Mouse (Mus musculus) MEL (cell line): Measurements from ENCODE around the gene Uhrf1bp1l. TPM values are rescaled to one million over a fixed set of nuclear protein-coding genes. Genes with fewer than 3 reads are reported as not detected.

Source experiments
- DNase-seq: peaks from one replicate; pipeline ENCODE4 v3.0.0; 2011; ENCODE audit warnings: low read depth, low spot score
- H3K27ac ChIP-seq: 2 replicates; pipeline ENCODE4 v1.5.1; 2012; ENCODE audit warnings: low read depth, mild to moderate bottlenecking, control low read depth, low read length, moderate library complexity; ENCODE audit not compliant: control insufficient read depth
- H3K27me3 ChIP-seq, 2 experiments: fragments of 150-350 bp in 1 of 2; sonication (generic) in 1 of 2; 2 replicates each; pipeline ENCODE4 v1.6.1; 2012; ENCODE audit warnings: low read length in 2 of 2, mild to moderate bottlenecking in 2 of 2, improper control_type of control experiment in 1 of 2, moderate library complexity in 1 of 2; ENCODE audit not compliant: insufficient read depth in 2 of 2, control insufficient read depth in 1 of 2
- H3K36me3 ChIP-seq, 2 experiments: 2 replicates each; pipeline ENCODE4 v1.6.1; 2012 to 2014; ENCODE audit warnings: low read length in 2 of 2, improper control_type of control experiment in 1 of 2, inconsistent platforms in 1 of 2, mild to moderate bottlenecking in 1 of 2; ENCODE audit not compliant: insufficient read depth in 2 of 2, control insufficient read depth in 1 of 2
- H3K4me1 ChIP-seq, 2 experiments: fragments of 150-350 bp in 1 of 2; sonication (generic) in 1 of 2; 2 replicates each; pipeline ENCODE4 v1.6.1; 2012; ENCODE audit warnings: low read length in 2 of 2, improper control_type of control experiment in 1 of 2, mild to moderate bottlenecking in 1 of 2; ENCODE audit not compliant: insufficient read depth in 2 of 2, control insufficient read depth in 1 of 2
- H3K4me3 ChIP-seq, 2 experiments: fragments of 150-350 bp in 1 of 2; sonication (generic) in 1 of 2; 2 replicates each; pipeline ENCODE4 v1.5.1; 2012; ENCODE audit warnings: low read depth in 2 of 2, low read length in 2 of 2, mild to moderate bottlenecking in 2 of 2, moderate library complexity in 2 of 2, control low read depth in 1 of 2, improper control_type of control experiment in 1 of 2; ENCODE audit not compliant: control insufficient read depth in 1 of 2, insufficient read depth in 1 of 2
- H3K79me2 ChIP-seq: 2 replicates; pipeline ENCODE4 v1.6.1; 2012; ENCODE audit warnings: mild to moderate bottlenecking, low read length, moderate library complexity; ENCODE audit not compliant: control insufficient read depth, poor library complexity, insufficient read depth
- H3K9ac ChIP-seq: 2 replicates; pipeline ENCODE4 v1.6.1; 2012; ENCODE audit warnings: low read depth, mild to moderate bottlenecking, control low read depth, low read length, moderate library complexity; ENCODE audit not compliant: control insufficient read depth, poor library complexity, severe bottlenecking
- H3K9me3 ChIP-seq: fragments of 150-350 bp; sonication (generic); replicated peaks from 2 replicates; pipeline ENCODE4 v1.6.1; 2012; ENCODE audit warnings: mild to moderate bottlenecking, low read length, improper control_type of control experiment, moderate library complexity; ENCODE audit not compliant: insufficient read depth
- BHLHE40 ChIP-seq: IDR thresholded peaks from 2 replicates; pipeline ENCODE4 v1.6.1; 2012; ENCODE audit warnings: low read depth, mild to moderate bottlenecking, inconsistent platforms, low read length, improper control_type of control experiment, borderline replicate concordance
- CHD1 ChIP-seq: IDR thresholded peaks from 2 replicates; pipeline ENCODE4 v1.6.1; 2012; ENCODE audit warnings: low read depth, mild to moderate bottlenecking, inconsistent platforms, low read length, improper control_type of control experiment
- ELF1 ChIP-seq: IDR thresholded peaks from 2 replicates; pipeline ENCODE4 v1.6.1; 2014; ENCODE audit warnings: low read depth, mild to moderate bottlenecking, inconsistent platforms, low read length, improper control_type of control experiment, moderate library complexity
- EP300 ChIP-seq, 2 experiments: IDR thresholded peaks; 2 replicates each; pipeline ENCODE4 v1.6.1; 2011; ENCODE audit warnings: improper control_type of control experiment in 2 of 2, low read length in 2 of 2, low read depth in 1 of 2, mild to moderate bottlenecking in 1 of 2
- GATA1 ChIP-seq: IDR thresholded peaks from 2 replicates; pipeline ENCODE4 v1.6.1; 2011; ENCODE audit warnings: low read depth, low read length, improper control_type of control experiment
- HCFC1 ChIP-seq: IDR thresholded peaks from 2 replicates; pipeline ENCODE4 v1.6.1; 2012; ENCODE audit warnings: low read depth, mild to moderate bottlenecking, inconsistent platforms, low read length, improper control_type of control experiment, moderate library complexity
- JUND ChIP-seq: IDR thresholded peaks from 2 replicates; pipeline ENCODE4 v1.6.1; 2011; ENCODE audit warnings: low read depth, mild to moderate bottlenecking, improper control_type of control experiment, low read length
- KAT2A ChIP-seq: conservative IDR thresholded peaks from 2 replicates; pipeline ENCODE4 v1.6.1; 2012; ENCODE audit warnings: low read depth, low read length, improper control_type of control experiment, inconsistent platforms
- MAX ChIP-seq: IDR thresholded peaks from 2 replicates; pipeline ENCODE4 v1.6.1; 2011; ENCODE audit warnings: low read length, improper control_type of control experiment
- MAZ ChIP-seq: IDR thresholded peaks from 2 replicates; pipeline ENCODE4 v1.6.1; 2012; ENCODE audit warnings: low read depth, mild to moderate bottlenecking, inconsistent platforms, low read length, improper control_type of control experiment
- MYB ChIP-seq: IDR thresholded peaks from 2 replicates; pipeline ENCODE4 v1.6.1; 2011; ENCODE audit warnings: mild to moderate bottlenecking, low read depth, low read length, improper control_type of control experiment
- MYC ChIP-seq: IDR thresholded peaks from 2 replicates; pipeline ENCODE4 v1.6.1; 2011; ENCODE audit warnings: low read depth, mild to moderate bottlenecking, low read length, improper control_type of control experiment, moderate library complexity
- POLR2A ChIP-seq, 2 experiments: IDR thresholded peaks; 2 replicates each; pipeline ENCODE4 v1.6.1; 2011 to 2012; ENCODE audit warnings: low read length in 2 of 2, mild to moderate bottlenecking in 2 of 2, control low read depth in 1 of 2, improper control_type of control experiment in 1 of 2, low read depth in 1 of 2, moderate library complexity in 1 of 2; ENCODE audit not compliant: control insufficient read depth in 1 of 2, insufficient read depth in 1 of 2, poor library complexity in 1 of 2
- POLR2AphosphoS2 ChIP-seq: IDR thresholded peaks from 2 replicates; pipeline ENCODE4 v1.6.1; 2011; ENCODE audit warnings: low read length, improper control_type of control experiment
- SIN3A ChIP-seq: IDR thresholded peaks from 2 replicates; pipeline ENCODE4 v1.6.1; 2012; ENCODE audit warnings: low read length, improper control_type of control experiment, inconsistent platforms
- SMC3 ChIP-seq: IDR thresholded peaks from 2 replicates; pipeline ENCODE4 v1.6.1; 2011; ENCODE audit warnings: low read depth, low read length, improper control_type of control experiment
- TAL1 ChIP-seq: IDR thresholded peaks from 2 replicates; pipeline ENCODE4 v1.6.1; 2012; ENCODE audit warnings: mild to moderate bottlenecking, inconsistent platforms, low read length, moderate library complexity, mixed read lengths
- TBP ChIP-seq: IDR thresholded peaks from 2 replicates; pipeline ENCODE4 v1.8.0; 2011; ENCODE audit warnings: low read depth, low read length, improper control_type of control experiment
- TCF12 ChIP-seq: IDR thresholded peaks from 2 replicates; pipeline ENCODE4 v1.6.1; 2014; ENCODE audit warnings: low read depth, mild to moderate bottlenecking, inconsistent platforms, low read length, improper control_type of control experiment, moderate library complexity
- USF1 ChIP-seq: IDR thresholded peaks from 2 replicates; pipeline ENCODE4 v1.6.1; 2014; ENCODE audit warnings: low read depth, mild to moderate bottlenecking, inconsistent platforms, low read length, improper control_type of control experiment, moderate library complexity
- USF2 ChIP-seq, 2 experiments: IDR thresholded peaks; 2 replicates each; pipeline ENCODE4 v1.6.1; 2011 to 2012; ENCODE audit warnings: improper control_type of control experiment in 2 of 2, low read length in 2 of 2, borderline replicate concordance in 1 of 2, inconsistent platforms in 1 of 2, low read depth in 1 of 2, mild to moderate bottlenecking in 1 of 2; ENCODE audit not compliant: insufficient read depth in 1 of 2
- ZC3H11A ChIP-seq: IDR thresholded peaks from 2 replicates; pipeline ENCODE4 v1.6.1; 2012; ENCODE audit warnings: low read depth, mild to moderate bottlenecking, inconsistent platforms, low read length, improper control_type of control experiment
- ZKSCAN1 ChIP-seq: IDR thresholded peaks from 2 replicates; pipeline ENCODE4 v1.6.1; 2012; ENCODE audit warnings: low read depth, mild to moderate bottlenecking, inconsistent platforms, low read length, improper control_type of control experiment, moderate library complexity
- polyA plus RNA-seq, 2 experiments: library from polyadenylated mRNA; stranded (reverse) in 1 of 2; unstranded in 1 of 2; fragments of >175 nt in 1 of 2; fragments of >200 nt in 1 of 2; gene quantifications; 2 replicates each; pipeline versions ENCODE4 v1.2.1 to v1.2.4; 2012; ENCODE audit warnings: low replicate concordance in 2 of 2, low read depth in 1 of 2; ENCODE audit not compliant: insufficient read length in 2 of 2, insufficient read depth in 1 of 2, missing spikeins in 1 of 2
- total RNA-seq: library from RNA; depleted of rRNA; stranded (reverse); fragments of 300-350 nt; gene quantifications from 2 replicates; pipeline ENCODE4 v1.2.3, GENCODE M21; 2012

Gene Uhrf1bp1l
- total and polyA plus RNA-seq, 3 experiments, result 23.7 to 44.8 (median 26.0) TPM

- Histone ChIP-seq H3K27ac (no peak overlapping the region), H3K36me3 (peaks cover 0 to 20% of the 10 kb centered on the region in 2 experiments; a peak in 2 of 4 replicates), H3K9ac (no peak overlapping the region), H3K27me3 (no peaks in the 10 kb centered on the region), H3K4me1 (peaks cover 7 to 30% of the 10 kb centered on the region in 2 experiments), H3K79me2 (peaks cover 40% of the 10 kb centered on the region), H3K9me3 (no peaks in the 10 kb centered on the region)
- no peak for DNase-seq
- TF ChIP-seq ELF1, result no peak
- TF ChIP-seq MYB, result no peak
- no peak; the same call in 1 of the 2 replicates for TF ChIP-seq SIN3A
- TF ChIP-seq MYC, result no peak
- no peak for TF ChIP-seq CHD1
- TF ChIP-seq POLR2A (IDR thresholded peaks at IDR 0.05; ENCODE audit: control insufficient read depth in 1 of 2, insufficient read depth in 1 of 2, low read depth in 1 of 2, low read length in 2 of 2, poor library complexity in 1 of 2), result no peak
- TF ChIP-seq SMC3, result no peak
- TF ChIP-seq USF1, result no peak
- no peak for TF ChIP-seq KAT2A
- TF ChIP-seq MAZ, result no peak
- TF ChIP-seq TCF12, result no peak
- TF ChIP-seq MAX, result no peak
- TF ChIP-seq JUND, result no peak
- no peak for TF ChIP-seq GATA1
- TF ChIP-seq HCFC1, result no peak
- TF ChIP-seq BHLHE40, result no peak
- no peak for TF ChIP-seq ZKSCAN1
- TF ChIP-seq TBP, result no peak
- no peak for TF ChIP-seq ZC3H11A
- no peak for TF ChIP-seq USF2 (IDR thresholded peaks at IDR 0.05; ENCODE audit: borderline replicate concordance in 1 of 2, insufficient read depth in 1 of 2, low read depth in 1 of 2, low read length in 2 of 2)
- TF ChIP-seq, all 39 proteins: peak for 0
- no peak overlapping the region for H3K4me3 ChIP-seq
These were observed 3.1 kb downstream of the Uhrf1bp1l start for GRCm38 (mm10) chr10:89747911-89748310.

DNA sequence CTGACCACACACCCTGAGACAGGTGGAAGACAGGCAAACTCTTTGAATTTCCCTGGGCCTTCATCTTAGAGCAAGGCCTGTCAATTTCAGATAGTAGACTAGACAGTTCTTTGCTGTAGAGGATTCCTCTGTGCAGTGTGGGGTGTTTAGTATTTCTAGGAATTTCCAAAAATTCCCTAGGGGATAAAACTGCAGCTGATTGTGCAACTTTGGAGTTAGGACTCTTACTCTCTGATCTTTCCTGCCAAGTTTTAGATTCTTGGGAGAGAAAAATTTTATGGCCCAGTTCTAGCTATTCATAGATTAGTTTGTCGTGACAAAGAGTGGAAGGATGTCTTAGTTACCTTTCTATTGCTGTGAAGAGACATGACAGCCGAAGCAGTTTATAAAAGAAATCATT, 3.8 kb downstream of the Uhrf1bp1l start:
- TF ChIP-seq TAL1 (peak; percentile 48), POLR2AphosphoS2 (no peak), EP300 (IDR thresholded peaks at IDR 0.05; ENCODE audit: low read depth in 1 of 2, low read length in 2 of 2) (peak; percentile 2 to 25; a peak in 1 of 4 replicates)
- no peak for DNase-seq
- Histone ChIP-seq H3K9me3 (no peaks in the 10 kb centered on the region), H3K4me3 (no peak overlapping the region), H3K4me1 (peaks cover 4 to 23% of the 10 kb centered on the region in 2 experiments), H3K36me3 (peaks cover 0 to 14% of the 10 kb centered on the region in 2 experiments; a peak in 2 of 4 replicates), H3K79me2 (peaks cover 40% of the 10 kb centered on the region), H3K27ac (no peak overlapping the region), H3K27me3 (no peaks in the 10 kb centered on the region), H3K9ac (no peak overlapping the region)
